Mouse (Mus musculus) 3T3-L1 (cell line): ENCODE data around the gene Mycbp2.

Source experiments
- DNase-seq: peaks from one replicate; pipeline ENCODE4 v3.0.0-alpha.2; 2015; ENCODE audit warnings: low read depth, low spot score

Mycbp2 gene

DNA sequence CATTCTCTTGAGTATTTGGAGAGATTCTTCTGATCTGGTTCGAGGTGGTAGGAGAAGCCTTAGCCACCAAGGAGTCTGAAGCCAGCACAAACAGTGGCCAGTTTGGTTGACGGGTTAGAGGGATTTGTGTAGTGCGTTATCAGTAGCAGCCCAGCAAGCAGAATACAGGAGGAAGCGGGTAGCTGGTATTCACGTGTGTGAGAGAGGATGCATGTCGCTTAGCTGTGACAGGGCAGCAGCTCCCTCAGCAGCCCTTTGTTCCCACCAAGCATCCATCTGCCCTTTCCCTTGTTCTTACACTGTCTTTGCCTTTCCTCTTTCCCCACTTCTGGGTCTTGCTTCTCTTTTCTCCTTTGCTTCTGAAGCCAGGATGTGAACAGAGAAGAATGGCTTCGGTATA is 271.4 kb downstream of the Mycbp2 start:
- DNase-seq, result no peak

DNA sequence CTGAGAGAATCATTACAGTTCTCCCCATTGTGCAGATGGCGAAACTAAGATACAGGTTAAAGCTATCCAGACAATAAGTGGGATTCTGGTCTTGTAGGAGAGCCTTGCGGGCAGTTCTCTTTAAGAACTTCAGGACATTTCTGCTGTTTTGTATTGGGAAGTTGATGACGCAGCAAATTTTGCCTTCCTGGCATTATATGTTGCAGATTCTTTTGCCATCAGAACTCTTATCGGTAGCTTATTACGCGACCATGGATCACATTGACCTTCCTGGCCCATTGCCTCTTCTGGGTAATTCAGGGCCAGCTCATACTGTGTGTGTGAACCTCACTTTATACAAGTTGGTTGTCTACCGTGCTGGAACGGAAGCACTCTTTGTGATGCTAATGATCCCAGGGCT is 272.8 kb downstream of the Mycbp2 start:
- no peak for DNase-seq

DNA sequence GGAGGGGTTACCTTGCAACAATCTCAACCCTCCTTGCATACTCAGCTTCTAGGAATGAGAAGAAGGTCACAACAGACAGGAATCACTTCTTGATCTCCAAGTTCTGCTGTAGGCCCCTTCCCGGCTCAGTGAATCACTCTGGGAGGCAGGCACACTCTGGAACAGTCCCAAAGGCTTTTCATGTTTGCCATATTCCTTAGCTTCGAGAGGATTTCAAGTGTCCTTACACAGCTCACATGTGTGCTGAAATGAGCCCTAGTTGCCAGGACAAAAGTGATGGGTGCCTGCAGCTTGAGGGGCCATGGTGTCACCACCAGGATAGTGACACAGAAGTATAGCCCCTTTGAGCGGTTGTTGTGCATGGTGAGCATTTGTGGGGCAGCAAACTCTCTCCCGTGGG is 273.9 kb downstream of the Mycbp2 start:
- DNase-seq, result no peak

DNA sequence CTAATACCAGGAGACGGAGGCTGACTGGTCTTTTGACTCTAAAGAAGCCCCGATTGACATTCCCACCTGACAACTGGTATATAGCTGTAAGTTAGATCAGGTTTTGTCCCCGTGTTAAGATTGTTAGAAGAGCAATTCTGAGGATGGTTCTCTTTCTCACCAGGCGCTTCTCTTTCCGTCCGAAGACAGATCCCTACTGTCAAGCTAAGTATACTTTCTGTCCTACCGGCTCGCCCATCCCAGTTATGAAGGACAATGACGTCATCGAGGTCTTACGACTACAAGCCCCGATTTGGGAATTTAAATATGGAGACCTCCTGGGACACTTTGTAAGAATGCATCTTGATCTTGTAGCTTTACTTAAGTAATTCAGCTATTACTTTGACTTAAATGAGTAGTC is 275.1 kb downstream of the Mycbp2 start:
- no peak for DNase-seq

DNA sequence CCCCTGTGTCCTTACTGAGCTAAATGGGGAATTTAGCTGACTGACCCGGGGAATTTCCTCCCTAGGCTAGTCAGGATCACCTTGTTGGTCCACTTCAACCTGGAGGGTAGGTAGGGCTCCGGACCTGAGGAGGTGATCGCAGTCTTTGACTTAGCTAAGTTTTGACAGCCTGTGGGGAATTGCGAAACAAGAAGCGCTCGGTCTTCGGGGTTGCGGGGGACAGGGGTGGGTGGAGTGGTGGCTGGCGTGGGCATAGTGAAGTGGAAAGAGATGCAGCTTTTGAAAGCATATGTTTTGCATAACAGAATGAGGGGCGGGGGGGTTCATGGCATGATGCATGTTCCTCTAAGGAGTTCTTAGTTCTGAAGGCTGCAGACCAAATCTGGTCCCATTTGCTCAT is 275.8 kb downstream of the Mycbp2 start:
- peak; percentile 21 for DNase-seq

DNA sequence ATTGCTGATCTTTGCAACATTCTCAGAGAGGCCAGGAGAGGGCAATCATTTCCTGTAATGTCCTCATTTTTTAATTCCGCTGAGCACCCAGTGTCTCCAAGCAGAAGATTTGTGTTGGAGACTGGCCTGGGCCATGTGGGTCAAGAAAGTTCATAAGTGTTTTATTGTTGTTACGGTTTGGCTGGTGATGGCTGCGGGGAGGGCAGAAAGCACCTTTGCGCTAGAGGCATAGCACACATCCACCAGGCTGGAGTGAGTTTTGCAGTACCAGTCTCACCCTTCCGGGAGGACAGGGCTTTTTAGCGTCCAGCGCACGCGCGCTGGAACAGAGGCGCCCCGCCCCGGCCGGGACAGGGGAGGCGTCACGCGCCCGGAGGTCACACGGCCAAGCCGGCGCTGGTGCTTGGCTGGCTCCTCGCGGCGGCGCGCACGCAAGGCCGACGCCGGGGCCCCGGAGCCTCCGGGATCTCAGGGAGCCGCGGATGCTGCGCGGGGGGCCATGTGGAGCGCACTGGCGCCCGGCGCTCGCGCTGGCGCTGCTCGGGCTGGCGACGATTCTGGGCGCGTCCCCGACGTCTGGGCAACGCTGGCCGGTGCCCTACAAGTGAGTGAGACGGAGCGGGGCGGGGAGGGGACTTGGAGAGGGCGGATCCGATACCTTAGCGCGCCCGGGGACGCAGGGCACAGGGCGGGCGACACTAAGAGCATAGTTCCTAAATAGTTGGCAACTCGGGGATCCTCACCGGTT is 276.6 kb downstream of the Mycbp2 start, which contains the start of gene Cln5:
TSS of gene Cln5 (plus strand) at position 353 of the 748 bp plus-strand sequence.
- DNase-seq, result peak; percentile 88

DNA sequence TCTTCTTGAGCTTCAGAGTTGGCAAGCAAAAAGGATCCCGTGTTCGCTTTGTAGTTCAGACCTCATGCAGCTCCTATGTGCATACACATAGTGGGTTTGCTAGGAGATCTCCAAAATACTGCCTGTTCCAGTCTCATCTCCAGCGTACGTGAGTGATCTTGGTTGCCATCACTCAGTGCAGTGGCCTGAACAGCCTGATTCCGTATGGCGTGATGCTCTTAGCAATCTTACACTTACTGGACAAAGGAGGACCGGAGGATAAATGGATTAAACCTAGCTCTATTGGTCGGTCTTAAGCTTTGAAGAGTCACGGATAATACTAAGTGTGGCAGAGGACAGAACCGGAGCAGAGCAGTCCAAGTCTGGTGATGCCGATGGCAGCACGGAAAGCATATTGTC is 277.1 kb downstream of the Mycbp2 start:
- DNase-seq, result no peak

DNA sequence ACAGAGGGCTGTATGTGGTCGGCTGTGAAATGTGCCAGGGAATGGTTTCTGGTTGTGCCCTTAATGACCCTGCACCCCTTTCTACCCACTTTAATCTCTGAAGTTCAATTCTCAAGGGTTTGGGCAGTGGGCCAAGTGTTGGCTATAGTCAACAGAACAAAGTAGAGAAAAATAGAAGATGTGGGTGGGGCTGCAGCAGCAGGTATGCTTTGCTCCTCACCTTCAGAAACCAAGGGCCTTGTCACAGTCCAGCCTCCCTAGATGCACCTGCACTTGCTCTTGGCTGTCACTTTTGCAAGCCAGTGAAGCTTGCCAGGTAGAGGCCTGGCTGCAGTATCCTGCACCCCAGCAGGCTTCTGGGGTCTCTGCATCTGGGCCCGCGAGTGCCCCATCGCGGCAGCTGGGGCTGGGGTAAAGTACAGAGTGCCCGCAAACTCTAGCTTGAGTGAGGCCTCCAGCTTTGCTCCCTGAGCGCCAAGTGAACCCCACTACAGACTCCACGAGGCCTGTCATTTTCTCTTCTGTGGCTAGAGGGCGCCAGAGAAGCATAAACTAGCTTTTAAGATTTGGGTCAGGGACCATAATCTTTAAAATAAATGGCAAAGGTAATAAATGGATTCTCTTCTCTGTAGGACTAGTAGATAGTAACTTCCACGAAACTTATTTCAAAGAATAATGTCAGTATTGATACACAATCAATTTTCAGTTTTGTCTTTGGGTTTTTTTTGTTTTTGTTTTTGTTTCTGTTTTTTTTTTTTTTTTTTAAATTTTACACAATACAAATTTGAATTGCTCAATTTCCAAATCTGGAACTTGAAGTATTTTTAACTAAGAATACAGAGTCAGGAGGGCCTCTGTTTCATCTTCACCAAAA is 281.1 kb downstream of the Mycbp2 start:
- peak; percentile 86 for DNase-seq
